Mouse (Mus musculus) mouse trophoblast stem cell (cell line): ENCODE measurements around the gene Llgl1.

ENCODE experiments used
- in situ Hi-C, 2 experiments: fragments of 300-500 bp; cut with MseI, MboI; formaldehyde crosslinking; loops; 2 replicates in 1 of 2; 3 replicates in 1 of 2; pipeline ENCODE4 v1.15.1; 2025

Llgl1 gene

GRCm38 (mm10) chr11:60719263-60719662, 19.7 kb downstream of the Llgl1 start:
- in situ Hi-C loops, result loop anchor here in 1 of 2 experiments (10.0 kb wide), 1 partner anchor 174 kb away; no protein-coding TSS in a partner anchor

GRCm38 (mm10) chr11:60726601-60727391, 27.3 kb downstream of the Llgl1 start, which contains the start of gene Flii:
TSS of gene Flii (minus strand) at chr11:60727263.
- in situ Hi-C loops, result no loop called here

GRCm38 (mm10) chr11:60727392-60728140, 28.0 kb downstream of the Llgl1 start:
- in situ Hi-C loops, result no loop called here

GRCm38 (mm10) chr11:60728260-60728761, 28.8 kb downstream of the Llgl1 start, which contains the start of gene Mief2:
TSS of gene Mief2 (plus strand) at chr11:60728398.
- in situ Hi-C loops, result no loop called here

- in situ Hi-C loops, result no loop called here
Observed at GRCm38 (mm10) chr11:60729217-60729641, 29.7 kb downstream of the Llgl1 start.

GRCm38 (mm10) chr11:60730169-60730568, 30.6 kb downstream of the Llgl1 start:
- in situ Hi-C loops, result no loop called here

GRCm38 (mm10) chr11:60731251-60731650, 31.7 kb downstream of the Llgl1 start:
- in situ Hi-C loops, result no loop called here

GRCm38 (mm10) chr11:60734206-60734605, 34.7 kb downstream of the Llgl1 start:
- in situ Hi-C loops, result no loop called here

GRCm38 (mm10) chr11:60735191-60735590, 35.7 kb downstream of the Llgl1 start:
- in situ Hi-C loops, result no loop called here

GRCm38 (mm10) chr11:60736491-60736890, 37.0 kb downstream of the Llgl1 start:
- in situ Hi-C loops, result no loop called here

- in situ Hi-C loops, result no loop called here
Observed at GRCm38 (mm10) chr11:60737450-60737849, 37.9 kb downstream of the Llgl1 start.

- in situ Hi-C loops, result no loop called here
Observed at GRCm38 (mm10) chr11:60740321-60740720, 40.8 kb downstream of the Llgl1 start.

GRCm38 (mm10) chr11:60755570-60755969, 56.0 kb downstream of the Llgl1 start:
- in situ Hi-C loops, result no loop called here

GRCm38 (mm10) chr11:60761681-60762080, 62.2 kb downstream of the Llgl1 start:
- in situ Hi-C loops, result no loop called here
